Mouse (Mus musculus): ENCODE data around the gene Kdm4a. TPM values are rescaled to one million over a fixed set of nuclear protein-coding genes. Genes with fewer than 3 reads are reported as not detected.
A peak's percentile ranks its signal among the peaks of the same experiment; 100 is the strongest.

Kdm4a gene
- 10 to 100 TPM; 26.9 to 29.2 TPM for total RNA-seq (2021)

DNA sequence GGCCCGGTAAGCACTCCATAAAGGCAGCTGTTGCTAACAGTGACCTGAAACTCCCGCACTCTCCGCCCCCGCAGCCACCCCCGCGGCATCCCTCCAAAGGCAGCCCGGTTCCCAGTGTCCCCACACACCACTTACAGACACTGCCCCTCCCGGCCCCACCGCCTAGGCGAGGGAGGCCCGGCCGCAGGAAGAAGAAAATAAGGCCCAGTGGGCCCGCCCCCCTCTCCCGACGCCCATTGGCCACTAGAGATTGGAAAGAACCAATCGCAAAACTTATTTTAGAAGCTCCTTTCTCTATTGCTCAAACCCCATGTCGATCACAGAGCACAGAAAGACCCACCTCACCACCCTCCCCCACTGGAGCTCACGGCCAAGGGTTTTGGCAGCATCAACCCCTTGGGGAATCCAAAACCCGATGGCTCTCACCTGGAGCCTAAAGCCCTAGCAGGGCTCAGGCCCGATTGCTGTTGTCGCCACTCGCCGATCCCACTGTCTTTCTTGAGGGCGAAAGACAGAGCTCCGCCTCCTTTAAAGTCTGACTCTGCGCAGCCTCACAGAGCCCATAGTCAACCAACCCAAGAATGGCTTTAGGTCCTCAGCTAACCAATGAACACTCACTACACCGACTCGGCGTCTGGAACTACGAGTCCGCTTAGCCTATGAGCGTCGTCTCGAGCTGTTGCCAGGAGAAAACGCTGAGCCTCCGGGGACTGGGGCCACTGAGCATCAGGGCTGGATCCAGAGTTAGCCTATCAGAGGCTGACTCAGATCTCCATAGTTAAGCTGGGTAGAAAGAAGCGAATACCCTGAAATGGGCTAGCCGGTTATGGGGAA lies at the start of gene Kdm4a:
Gene Kdm4a, minus strand, starts transcription at position 577 of the 834 bp plus-strand sequence.
- intact Hi-C loops (cut with DNase I), result loop anchor here (5.0 kb wide), 1 partner anchor 42 kb away; no protein-coding TSS in a partner anchor
- DNase-seq, result peak; percentile 86 to 95

DNA sequence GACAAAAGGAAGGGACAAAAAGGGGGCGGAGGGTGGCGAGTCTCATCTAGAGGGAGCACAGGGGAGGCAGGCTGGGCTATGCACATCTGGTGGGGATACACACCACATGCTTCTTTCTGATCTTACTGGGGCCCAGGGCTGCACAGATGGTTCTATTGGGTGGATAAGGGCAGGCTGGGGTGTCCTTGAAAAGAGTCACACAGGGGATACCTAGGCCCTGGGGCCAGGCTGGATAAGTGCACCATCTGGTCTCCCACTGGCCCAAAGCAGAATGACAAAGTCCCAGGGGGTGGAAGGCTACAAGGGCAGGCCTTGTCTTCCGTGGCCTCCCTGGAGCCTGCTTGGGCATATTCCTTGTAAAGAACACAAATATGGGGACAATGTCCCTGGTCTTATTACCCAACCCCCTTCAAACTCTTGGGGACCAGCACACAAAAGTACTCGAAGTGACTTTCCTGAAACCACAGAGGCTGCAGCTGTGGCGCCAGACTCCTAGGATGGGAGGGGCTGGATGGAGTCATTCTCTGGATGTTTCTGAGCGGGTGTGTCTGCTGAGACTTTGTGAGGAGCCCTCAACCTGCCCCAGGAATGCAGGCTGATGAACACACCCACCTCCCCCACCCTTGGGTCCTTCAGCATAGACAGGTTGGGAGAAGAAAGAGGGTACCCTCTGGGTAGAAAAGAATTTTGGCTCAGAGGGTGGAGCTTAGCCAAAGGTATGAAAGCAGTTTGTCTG lies 49.4 kb upstream of the Kdm4a start:
- intact Hi-C loops (cut with DNase I), result no loop called here
- DNase-seq, result no peak

DNA sequence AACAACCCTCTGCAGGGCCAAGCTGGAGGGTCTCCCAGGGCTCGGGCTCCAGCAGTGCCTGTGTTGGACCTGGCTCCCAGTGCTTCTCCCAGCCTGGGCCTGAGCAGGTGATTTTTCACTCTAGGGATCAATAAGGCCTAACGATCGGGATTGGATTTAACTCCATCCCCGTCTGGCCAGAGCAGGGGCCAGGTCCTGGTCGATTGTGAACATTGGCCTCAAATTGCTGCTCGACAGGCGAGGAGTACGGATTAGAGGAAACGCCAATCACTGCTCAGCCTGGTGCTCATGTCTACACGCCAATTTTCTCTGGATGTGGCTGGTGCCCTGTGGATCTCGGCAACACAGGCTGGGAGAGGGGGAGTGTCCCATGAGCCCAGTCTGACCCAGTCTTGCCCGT lies 47.6 kb upstream of the Kdm4a start:
- DNase-seq, result no peak
- intact Hi-C loops (cut with DNase I), result no loop called here

DNA sequence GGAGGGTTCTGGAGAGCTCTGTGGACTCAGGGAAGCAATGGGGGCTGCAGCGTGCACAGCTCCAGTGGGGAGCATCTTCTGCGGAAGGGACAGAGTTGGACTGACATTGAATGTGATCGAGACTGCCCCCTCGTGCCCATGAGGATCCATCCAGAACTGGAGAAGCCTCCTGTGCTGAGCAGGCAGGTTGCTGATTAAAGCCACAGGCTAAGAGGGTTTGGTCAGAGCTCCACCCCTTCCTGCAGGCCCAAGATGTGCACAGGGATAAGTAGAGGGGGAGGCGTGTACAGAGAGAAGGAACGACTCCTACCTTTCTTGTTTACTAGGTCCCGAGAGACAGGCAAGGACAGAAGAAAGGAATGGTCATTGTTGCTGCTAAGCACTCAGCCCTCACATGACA lies 41.4 kb upstream of the Kdm4a start:
- intact Hi-C loops (cut with DNase I), result no loop called here

DNA sequence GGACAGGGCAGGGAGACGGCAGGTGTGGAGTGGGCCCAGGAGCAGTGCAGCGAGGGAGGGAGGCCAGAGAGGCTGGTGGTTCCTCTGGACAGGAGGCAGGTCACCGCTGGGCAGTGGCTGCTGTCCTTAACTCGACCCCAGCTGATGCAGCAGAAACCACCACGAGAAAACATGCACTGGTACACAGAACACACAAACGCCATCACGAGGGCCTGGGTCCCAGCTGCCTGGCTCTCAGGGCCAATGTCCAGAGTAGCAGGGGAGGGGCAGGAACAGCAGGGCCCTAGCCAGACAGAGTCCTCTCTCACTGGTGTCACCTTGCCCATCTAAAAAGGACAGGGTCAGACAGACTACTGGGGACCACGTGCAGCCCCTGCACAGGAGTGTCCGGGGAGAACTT lies 40.9 kb upstream of the Kdm4a start:
- intact Hi-C loops (cut with DNase I), result no loop called here

More for the DNA sequence above, 41.4 kb upstream of the Kdm4a start:
- no peak for DNase-seq

DNA sequence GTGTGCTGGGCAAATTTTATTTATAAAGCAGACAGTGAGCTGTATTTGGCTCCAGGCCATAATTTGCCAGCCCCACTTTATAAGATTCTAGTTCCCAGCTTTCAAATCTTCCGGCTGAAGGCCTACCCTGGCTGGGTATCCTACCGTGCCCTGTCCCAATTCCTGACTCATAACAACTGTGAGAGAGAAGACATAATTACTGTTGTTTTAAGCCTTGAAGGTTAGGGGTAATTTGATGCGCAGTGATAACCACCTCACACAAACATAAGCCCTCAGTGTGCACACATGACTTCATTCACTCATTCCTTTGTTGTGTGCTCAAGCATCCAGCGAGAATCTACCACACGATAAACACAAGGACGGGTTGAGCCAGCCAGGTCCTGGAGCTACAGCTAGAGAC lies 39.6 kb upstream of the Kdm4a start:
- no peak for DNase-seq
- intact Hi-C loops (cut with DNase I), result loop anchor here (5.0 kb wide), 2 partner anchors 122 to 358 kb away; no protein-coding TSS in a partner anchor

More for the DNA sequence above, 40.9 kb upstream of the Kdm4a start:
- DNase-seq, result no peak

DNA sequence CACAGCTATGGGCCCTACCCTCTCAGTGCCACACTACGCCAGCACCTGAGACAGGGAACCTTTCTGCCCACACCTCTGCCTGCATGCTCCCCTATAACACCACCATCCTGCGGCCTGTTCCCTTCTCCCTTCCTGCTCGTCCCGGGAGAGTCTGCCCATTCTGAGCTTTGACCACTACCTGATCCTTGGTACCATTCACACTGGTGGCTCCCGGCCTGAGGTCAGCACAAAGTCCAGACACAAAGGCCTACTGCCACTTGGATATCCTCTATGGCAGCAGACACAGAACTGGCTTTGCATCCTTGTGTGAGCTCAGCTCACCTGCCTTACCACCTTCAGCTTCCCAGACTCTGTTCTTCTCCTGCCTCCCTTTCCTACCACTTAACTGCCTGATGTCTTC lies 38.7 kb upstream of the Kdm4a start:
- intact Hi-C loops (cut with DNase I), result loop anchor here (5.0 kb wide), 2 partner anchors 121 to 359 kb away; no protein-coding TSS in a partner anchor
- no peak for DNase-seq

DNA sequence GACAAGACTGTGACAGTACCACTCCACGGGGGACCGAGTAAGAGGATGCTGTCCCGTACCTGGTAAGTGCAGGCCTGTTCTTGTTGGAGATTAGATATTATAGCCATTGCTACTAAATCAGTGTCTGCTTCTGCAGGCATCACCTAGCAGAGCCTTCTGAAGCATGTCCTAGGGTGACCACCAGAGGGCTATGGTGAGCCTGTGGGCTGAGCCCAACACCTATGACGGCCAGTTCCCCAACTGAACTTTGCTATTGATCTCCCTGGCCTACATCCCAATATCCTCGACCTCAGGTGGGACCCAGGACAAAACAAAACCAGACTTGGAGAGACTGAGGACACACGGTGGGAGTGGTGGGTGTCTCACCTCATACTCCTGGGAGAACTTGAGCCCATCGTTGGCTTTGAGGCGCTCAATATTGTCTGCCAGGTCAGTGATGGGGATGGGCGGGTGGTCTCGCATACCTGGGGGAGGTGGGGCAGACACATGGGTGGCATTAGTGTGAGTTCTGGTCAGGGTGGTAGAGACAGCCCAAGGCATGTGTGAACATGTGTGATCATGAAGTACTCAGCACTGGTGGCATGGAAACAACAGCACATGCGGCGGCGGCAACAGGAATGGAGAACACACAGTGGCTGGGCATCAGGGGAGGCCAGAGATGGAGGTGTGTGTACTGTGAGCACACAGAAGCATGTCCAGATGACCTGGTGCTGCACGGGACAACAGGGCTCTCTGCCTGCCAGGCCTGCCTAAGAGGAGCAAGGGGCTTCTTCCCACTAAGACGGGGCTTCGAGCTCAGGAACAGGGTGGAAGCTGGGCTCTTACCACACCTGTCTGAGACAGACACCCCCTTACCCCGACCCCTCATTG lies 37.1 kb upstream of the Kdm4a start:
- intact Hi-C loops (cut with DNase I), result loop anchor here (1.0 to 5.0 kb wide), 3 partner anchors 76 to 360 kb away; no protein-coding TSS in a partner anchor
- peak; percentile 69 to 71 for DNase-seq

DNA sequence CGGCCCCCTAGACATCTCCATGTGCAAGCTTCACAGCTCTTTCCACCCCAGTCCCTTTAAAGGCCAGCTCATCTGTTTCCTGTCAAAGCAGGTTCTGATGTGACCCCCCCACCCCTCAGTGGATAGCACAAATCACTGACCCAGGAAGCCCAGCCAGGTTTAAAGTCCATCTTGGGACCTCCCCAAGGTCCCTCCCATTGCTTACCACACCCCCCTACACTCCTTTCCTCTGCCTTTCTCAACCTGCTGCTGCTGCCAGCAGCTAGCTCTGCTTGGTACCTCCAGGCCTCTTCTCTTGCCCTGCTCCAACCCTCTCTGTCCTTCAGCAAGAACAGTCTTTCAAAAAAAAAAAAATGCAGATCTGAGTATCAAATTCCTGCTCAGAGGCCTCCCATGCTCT lies 35.0 kb upstream of the Kdm4a start:
- no peak for DNase-seq
- intact Hi-C loops (cut with DNase I), result loop anchor here (5.0 kb wide), 2 partner anchors 118 to 362 kb away; no protein-coding TSS in a partner anchor

DNA sequence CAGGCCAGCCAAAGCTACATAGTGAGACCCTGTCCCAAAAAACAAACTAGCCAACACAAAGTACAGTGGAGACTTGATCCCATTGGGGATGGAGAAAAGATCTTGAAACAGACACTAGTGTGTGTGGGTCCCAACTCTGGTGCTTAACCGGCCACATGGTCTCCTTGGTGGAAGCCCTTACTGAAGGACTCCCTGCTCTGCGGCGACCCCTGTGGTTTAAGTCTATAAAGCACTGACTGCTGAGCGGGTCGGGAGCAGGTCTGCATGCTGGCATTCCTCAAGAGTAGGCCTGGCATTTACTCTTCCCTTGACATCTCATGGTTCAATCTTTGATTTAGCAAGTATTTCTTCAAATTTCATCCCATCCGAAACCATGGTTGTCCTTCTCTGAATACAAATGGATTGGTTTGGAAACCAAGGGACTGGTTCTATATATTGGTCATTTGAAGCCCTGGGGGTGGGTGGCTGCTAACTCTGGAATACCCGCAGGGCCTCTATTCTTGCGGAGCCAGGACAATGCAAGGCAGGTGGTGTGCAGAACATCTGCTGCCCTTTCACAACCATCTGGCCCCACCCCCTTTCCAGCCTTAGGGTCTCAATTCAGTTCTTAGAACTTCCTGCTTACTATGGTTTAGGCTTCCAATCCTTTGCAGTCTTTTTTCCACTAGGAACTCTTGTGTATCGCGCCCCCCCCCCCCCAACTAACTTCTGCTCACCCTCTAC lies 27.2 kb upstream of the Kdm4a start:
- DNase-seq, result no peak
- intact Hi-C loops (cut with DNase I), result no loop called here

DNA sequence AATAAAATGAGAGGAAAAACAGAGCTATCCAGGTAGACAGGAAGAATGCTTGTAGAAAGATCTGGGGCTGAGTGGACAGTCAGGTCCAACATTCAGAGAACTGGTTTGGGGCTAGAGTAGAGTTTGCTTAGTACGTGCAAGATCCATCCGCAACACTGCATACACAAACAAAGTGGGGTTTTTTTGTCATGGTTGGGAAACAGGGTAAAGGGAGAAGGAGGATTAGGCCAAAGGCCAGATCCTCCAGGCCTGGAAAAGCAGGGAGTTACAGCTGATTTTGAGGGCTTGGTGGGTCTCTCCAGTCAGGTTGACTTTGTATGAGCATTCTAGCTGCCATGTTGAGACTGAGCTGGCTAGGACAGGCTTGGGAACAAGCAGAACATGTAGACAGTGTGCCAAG lies 26.1 kb upstream of the Kdm4a start:
- no peak for DNase-seq
- intact Hi-C loops (cut with DNase I), result no loop called here

DNA sequence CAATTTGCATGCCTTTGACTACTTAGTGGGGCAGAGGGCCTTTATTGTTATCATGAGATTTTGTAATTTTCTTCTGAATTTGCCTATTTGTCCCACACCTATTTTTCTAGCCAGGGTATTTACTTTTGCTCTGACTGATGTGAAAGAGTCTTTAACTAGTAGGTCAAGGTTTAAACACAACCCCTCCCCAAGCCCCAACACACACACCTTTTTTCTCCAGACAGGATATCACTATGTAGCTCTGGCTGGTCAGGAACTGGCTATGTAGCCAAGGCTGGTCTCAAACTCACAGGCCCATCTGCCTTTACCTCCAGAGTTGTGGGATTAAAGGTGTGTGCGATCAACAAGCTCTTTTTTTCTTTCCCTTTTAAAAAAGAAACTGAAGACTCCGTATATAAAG lies 19.2 kb upstream of the Kdm4a start:
- DNase-seq, result no peak
- intact Hi-C loops (cut with DNase I), result no loop called here

DNA sequence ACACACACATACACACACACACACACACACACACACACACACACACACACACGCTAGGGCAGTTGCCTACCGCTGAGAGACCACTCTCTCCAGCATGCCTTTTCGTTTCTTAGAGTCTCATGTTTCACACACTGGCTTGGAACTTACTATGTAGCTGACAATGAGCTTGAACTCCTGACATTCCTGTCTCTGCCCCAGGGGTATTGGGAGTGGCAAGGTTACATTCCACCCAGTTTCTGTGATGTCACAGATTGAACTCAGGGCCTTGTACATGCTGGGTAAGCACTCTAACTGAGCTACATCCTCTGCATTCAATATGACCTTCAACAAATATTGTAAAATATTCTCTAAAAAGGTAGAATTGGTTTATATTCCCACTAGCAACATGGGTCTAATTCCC lies 18.8 kb upstream of the Kdm4a start:
- intact Hi-C loops (cut with DNase I), result no loop called here

DNA sequence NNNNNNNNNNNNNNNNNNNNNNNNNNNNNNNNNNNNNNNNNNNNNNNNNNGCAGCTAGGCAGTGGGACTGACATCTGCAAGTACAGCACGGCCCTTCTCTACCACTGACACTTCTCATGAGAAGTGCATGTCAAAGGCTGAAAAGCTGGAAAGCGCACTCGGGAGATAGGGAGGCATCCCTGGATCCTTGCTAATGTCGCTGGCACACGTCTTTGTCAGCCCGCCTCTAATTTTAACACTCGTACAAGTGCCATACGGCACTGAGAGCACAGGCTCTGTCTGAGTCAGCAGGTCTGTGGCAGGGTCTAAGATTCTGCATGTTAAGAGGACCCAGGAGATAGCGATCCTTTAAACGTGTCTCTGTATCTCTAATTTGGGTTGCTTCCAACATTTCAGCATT lies 16.3 kb upstream of the Kdm4a start:
- DNase-seq, result peak; percentile 10 to 13
- intact Hi-C loops (cut with DNase I), result no loop called here

More for the DNA sequence above, 18.8 kb upstream of the Kdm4a start:
- no peak for DNase-seq

DNA sequence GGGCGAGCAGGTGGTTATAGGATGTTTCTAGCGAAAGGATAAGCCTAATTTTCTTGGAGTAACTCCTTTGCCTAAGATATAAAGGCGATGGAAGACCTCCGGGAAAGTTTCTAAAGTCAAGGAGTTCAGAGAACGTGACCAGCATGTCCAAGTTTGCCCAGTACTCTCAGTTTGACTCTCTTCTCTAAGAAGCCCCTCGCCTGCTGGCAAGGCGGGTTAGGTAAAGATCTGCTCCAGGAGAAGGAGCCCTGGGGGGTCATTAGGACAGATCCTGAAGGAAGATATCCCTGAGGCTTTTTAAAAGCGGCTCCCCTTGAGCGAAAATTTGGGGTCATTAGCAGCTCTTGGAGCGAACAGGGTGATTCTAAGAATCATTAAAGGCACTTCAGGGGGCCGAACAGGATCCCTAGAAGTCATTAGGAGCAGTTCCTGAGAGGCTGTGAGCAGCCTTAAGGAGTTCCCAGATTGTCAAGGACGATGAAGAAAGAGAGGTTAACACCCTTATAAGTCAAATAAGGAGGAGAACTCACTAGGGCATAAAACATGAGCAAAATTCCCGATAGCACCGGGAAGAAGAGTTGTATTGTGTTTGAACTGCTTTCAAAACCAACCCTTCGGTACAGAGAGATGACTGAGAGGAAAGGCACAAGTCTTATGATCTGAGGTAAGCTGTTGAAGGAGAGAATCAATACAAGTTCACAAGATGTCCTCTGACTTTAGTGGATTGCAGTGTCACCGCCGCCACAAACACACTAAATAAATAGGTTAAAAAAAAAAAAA lies 648 bp upstream of the Kdm4a start:
- intact Hi-C loops (cut with DNase I), result no loop called here
- no peak for DNase-seq

DNA sequence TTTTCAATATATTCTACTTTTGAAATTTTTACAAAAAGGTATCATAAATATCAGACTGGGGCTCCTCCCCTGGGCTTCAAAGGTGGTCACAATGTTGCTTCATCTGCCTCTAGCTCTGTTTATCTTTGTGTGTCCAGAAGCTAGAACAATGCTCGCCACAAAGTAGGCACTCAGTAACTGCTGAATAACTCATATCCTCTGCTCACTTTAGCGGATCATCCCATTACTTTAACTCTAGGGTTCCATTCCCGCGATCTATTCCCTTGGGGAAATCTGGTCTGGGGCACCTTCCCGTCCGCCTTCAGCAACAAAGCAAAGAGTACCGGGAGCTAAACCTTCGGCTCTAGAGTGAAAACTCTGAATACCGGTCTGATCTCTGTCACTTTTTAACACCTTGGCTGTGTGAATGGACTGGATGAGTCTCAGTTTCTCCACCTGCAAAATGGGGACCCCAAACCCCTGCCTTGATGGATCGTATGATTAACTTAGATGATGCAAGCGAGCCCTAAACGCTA lies 834 bp downstream of the Kdm4a start:
- intact Hi-C loops (cut with DNase I), result loop anchor here (5.0 kb wide), 1 partner anchor 42 kb away; no protein-coding TSS in a partner anchor
- no peak for DNase-seq

DNA sequence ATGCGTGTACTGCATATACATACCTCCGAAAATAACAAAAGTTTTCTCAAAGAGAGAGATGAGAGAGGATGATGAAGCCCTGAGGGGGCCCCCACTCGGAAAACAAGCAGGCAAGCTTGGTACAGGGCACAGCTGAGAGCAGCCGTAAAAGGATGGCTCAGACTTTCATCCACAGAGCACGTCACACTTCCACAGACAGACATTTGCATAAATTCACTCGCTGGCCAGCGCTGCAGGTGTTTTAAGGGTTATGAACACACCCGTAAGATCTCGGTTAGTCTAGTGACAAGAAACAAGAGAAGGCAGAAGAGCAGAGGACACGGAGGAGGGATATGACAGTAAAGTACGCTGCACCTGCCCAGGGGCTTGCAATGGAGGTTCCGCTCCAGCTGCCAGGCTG lies 7.4 kb downstream of the Kdm4a start:
- intact Hi-C loops (cut with DNase I), result no loop called here
- DNase-seq, result no peak

DNA sequence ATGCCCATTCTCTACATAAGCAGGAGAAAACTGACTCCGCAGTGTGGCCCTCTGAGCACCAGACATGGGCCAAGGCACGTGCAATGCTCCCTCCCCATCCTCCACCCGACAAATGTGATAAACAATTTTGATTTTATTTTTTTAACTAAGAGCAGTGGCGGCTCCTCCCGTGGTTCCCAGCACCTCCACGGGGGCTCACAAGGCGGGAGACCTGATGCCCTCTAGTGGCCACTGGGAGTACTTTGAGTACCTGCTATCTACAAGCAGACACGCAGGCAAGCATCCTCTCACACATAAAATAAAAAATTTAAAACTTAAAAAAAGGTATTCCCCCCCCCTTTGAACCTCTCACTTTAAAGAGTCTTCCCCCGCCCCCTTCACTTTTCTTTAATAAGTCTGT lies 8.8 kb downstream of the Kdm4a start:
- no peak for DNase-seq
- intact Hi-C loops (cut with DNase I), result no loop called here

DNA sequence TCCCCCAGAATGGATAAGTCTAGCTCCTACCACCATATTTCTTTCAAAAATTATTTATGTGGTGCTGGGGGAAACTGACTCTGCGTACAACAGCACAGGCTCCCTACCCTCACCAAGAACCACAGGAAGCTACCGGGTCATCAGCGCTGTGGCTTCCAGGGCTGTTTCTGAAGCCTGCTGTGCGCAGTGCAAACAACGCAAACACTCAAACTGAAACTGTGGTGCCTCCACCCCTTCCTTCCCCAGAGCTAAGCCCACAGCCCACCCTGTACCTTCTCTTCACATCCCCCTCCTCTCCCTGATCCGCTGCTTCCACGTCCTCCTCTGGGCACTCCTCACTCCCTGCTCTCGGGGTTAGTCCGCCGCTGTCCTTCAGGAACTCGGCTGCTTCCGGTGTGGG lies 17.7 kb downstream of the Kdm4a start:
- intact Hi-C loops (cut with DNase I), result no loop called here
- DNase-seq, result no peak
